Mouse (Mus musculus): ENCODE results near the gene Usmg5. TPM values are rescaled to one million over a fixed set of nuclear protein-coding genes. Genes with fewer than 3 reads are reported as not detected.
A peak's percentile ranks its signal among the peaks of the same experiment; 100 is the strongest.

Gene Usmg5
- polyA plus RNA-seq, 1 experiment from 2014 or later = 1,421 TPM

GRCm38 (mm10) chr19:47128164-47128563 lies 37.7 kb upstream of the Usmg5 start:
- no peaks in the 10 kb centered on the region for H3K4me1 ChIP-seq (ENCODE audit: control insufficient read depth, insufficient read depth, low read depth, low read length)
- no peak overlapping the region for H3K4me2 ChIP-seq (ENCODE audit: low read length)
- 98% methylated on average over 10 of the region's 10 CpGs for WGBS
- no peak for ATAC-seq
- no peak overlapping the region for H3K4me3 ChIP-seq (ENCODE audit: low read length)
- no peaks in the 10 kb centered on the region for H3K27me3 ChIP-seq (replicated peaks; ENCODE audit: control insufficient read depth, insufficient read depth, low read length)
- peaks cover 48% of the 10 kb centered on the region for H3K36me3 ChIP-seq (ENCODE audit: control insufficient read depth, insufficient read depth, low read length)
- H3K9ac ChIP-seq (ENCODE audit: low read depth, low read length) = no peak overlapping the region
- no peaks in the 10 kb centered on the region for H3K9me3 ChIP-seq (ENCODE audit: control insufficient read depth, low read length)
- no peak overlapping the region for H3K27ac ChIP-seq (ENCODE audit: low read depth, low read length)

- ATAC-seq = no peak
- peaks cover 37% of the 10 kb centered on the region for H3K36me3 ChIP-seq (ENCODE audit: control insufficient read depth, insufficient read depth, low read length)
- WGBS = 30% methylated on average over 2 of the region's 2 CpGs
Observed at GRCm38 (mm10) chr19:47122802-47123201, 32.4 kb upstream of the Usmg5 start.

GRCm38 (mm10) chr19:47121054-47121453 lies 30.6 kb upstream of the Usmg5 start:
- Histone ChIP-seq H3K9me3 (ENCODE audit: control insufficient read depth, low read length) (no peaks in the 10 kb centered on the region), H3K27me3 (replicated peaks; ENCODE audit: control insufficient read depth, insufficient read depth, low read length) (no peaks in the 10 kb centered on the region), H3K27ac (ENCODE audit: low read depth, low read length) (no peak overlapping the region), H3K4me1 (ENCODE audit: control insufficient read depth, insufficient read depth, low read depth, low read length) (no peaks in the 10 kb centered on the region), H3K9ac (ENCODE audit: low read depth, low read length) (no peak overlapping the region), H3K4me3 (ENCODE audit: low read length) (no peak overlapping the region), H3K4me2 (ENCODE audit: low read length) (no peak overlapping the region), H3K36me3 (ENCODE audit: control insufficient read depth, insufficient read depth, low read length) (peaks cover 36% of the 10 kb centered on the region)
- no peak for ATAC-seq
- 42% methylated on average over 4 of the region's 4 CpGs for WGBS

More at GRCm38 (mm10) chr19:47122802-47123201, 32.4 kb upstream of the Usmg5 start:
- no peak overlapping the region for H3K27ac ChIP-seq (ENCODE audit: low read depth, low read length)
- H3K9ac ChIP-seq (ENCODE audit: low read depth, low read length) = no peak overlapping the region
- H3K4me1 ChIP-seq (ENCODE audit: control insufficient read depth, insufficient read depth, low read depth, low read length) = no peaks in the 10 kb centered on the region
- H3K27me3 ChIP-seq (replicated peaks; ENCODE audit: control insufficient read depth, insufficient read depth, low read length) = no peaks in the 10 kb centered on the region
- no peak overlapping the region for H3K4me3 ChIP-seq (ENCODE audit: low read length)
- H3K9me3 ChIP-seq (ENCODE audit: control insufficient read depth, low read length) = no peaks in the 10 kb centered on the region
- H3K4me2 ChIP-seq (ENCODE audit: low read length) = no peak overlapping the region

DNA sequence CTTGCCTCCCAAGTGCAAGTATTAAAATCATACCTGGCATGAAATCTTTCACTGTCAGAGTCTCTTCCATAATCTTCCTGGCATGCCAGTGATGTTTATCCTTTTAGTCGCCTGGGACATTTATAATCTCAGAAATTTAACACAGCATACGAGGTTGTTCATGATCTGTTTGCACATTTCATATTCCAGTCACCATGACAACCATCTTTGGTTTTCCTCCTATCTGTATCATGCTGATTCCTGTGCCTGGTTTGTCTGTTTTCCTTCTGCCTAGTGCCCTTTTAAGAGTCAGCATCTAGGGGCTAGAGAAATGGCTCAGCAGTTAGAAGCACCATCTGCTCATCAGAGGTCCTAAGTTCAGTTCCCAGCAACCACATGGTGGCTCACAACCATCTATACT lies 28.2 kb upstream of the Usmg5 start:
- no peak for ATAC-seq

DNA sequence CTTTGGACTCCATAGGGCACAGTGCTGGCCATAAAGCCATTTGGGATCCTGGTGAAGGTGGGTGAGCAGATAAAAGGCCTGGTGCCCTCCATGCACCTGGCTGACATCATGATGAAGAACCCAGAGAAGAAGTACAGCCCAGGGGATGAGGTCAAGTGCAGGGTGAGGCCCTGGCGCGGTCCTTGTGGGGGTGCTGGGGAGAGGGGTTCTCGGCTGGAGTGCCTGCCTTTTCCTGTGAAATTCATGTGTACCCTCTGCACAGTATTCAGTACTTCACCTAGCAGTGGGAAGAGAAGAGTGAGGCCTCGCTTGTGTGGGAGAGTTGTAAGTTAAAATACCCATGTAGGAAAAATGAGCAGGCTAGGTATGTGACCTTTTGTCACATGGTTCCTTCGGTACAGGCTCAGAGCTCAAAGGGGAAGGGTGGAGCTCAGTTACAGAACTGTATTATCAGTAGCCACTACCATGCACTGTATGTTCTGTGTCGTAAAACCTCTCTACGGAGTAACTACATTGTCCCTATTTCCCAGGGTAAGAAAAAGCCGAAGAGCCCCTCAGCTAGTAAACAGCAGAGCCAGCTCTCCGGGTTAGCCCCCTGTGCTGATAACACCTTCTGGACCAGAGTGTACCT lies 14.3 kb upstream of the Usmg5 start:
- Histone ChIP-seq H3K36me3 (ENCODE audit: control insufficient read depth, insufficient read depth, low read length) (peaks cover 67% of the 10 kb centered on the region), H3K9me3 (ENCODE audit: control insufficient read depth, low read length) (no peaks in the 10 kb centered on the region), H3K27me3 (replicated peaks; ENCODE audit: control insufficient read depth, insufficient read depth, low read length) (no peaks in the 10 kb centered on the region), H3K4me2 (ENCODE audit: low read length) (no peak overlapping the region), H3K4me1 (ENCODE audit: control insufficient read depth, insufficient read depth, low read depth, low read length) (no peaks in the 10 kb centered on the region), H3K27ac (ENCODE audit: low read depth, low read length) (no peak overlapping the region), H3K9ac (ENCODE audit: low read depth, low read length) (no peak overlapping the region), H3K4me3 (ENCODE audit: low read length) (no peak overlapping the region)
- ATAC-seq = no peak
- WGBS = 97% methylated on average over 9 of the region's 9 CpGs

More for the DNA sequence above, 28.2 kb upstream of the Usmg5 start:
- H3K36me3 ChIP-seq (ENCODE audit: control insufficient read depth, insufficient read depth, low read length) = peaks cover 39% of the 10 kb centered on the region
- no peak overlapping the region for H3K27ac ChIP-seq (ENCODE audit: low read depth, low read length)
- 88% methylated on average over 2 of the region's 2 CpGs for WGBS
- no peaks in the 10 kb centered on the region for H3K9me3 ChIP-seq (ENCODE audit: control insufficient read depth, low read length)
- no peaks in the 10 kb centered on the region for H3K4me1 ChIP-seq (ENCODE audit: control insufficient read depth, insufficient read depth, low read depth, low read length)
- no peaks in the 10 kb centered on the region for H3K27me3 ChIP-seq (replicated peaks; ENCODE audit: control insufficient read depth, insufficient read depth, low read length)
- H3K9ac ChIP-seq (ENCODE audit: low read depth, low read length) = no peak overlapping the region
- H3K4me2 ChIP-seq (ENCODE audit: low read length) = no peak overlapping the region
- no peak overlapping the region for H3K4me3 ChIP-seq (ENCODE audit: low read length)

- Histone ChIP-seq H3K9ac (ENCODE audit: low read depth, low read length) (no peak overlapping the region), H3K36me3 (ENCODE audit: control insufficient read depth, insufficient read depth, low read length) (peaks cover 63% of the 10 kb centered on the region), H3K4me2 (ENCODE audit: low read length) (no peak overlapping the region), H3K4me3 (ENCODE audit: low read length) (no peak overlapping the region), H3K27ac (ENCODE audit: low read depth, low read length) (no peak overlapping the region), H3K4me1 (ENCODE audit: control insufficient read depth, insufficient read depth, low read depth, low read length) (no peaks in the 10 kb centered on the region), H3K9me3 (ENCODE audit: control insufficient read depth, low read length) (no peaks in the 10 kb centered on the region), H3K27me3 (replicated peaks; ENCODE audit: control insufficient read depth, insufficient read depth, low read length) (no peaks in the 10 kb centered on the region)
- no peak for ATAC-seq
- 94% methylated on average over 5 of the region's 5 CpGs for WGBS
Observed at GRCm38 (mm10) chr19:47101080-47101479, 10.6 kb upstream of the Usmg5 start.

GRCm38 (mm10) chr19:47089718-47090525 lies 525 bp downstream of the Usmg5 start:
- Histone ChIP-seq H3K9ac (ENCODE audit: low read depth, low read length) (peak overlapping the region; percentile 98), H3K27me3 (replicated peaks; ENCODE audit: control insufficient read depth, insufficient read depth, low read length) (no peaks in the 10 kb centered on the region), H3K36me3 (ENCODE audit: control insufficient read depth, insufficient read depth, low read length) (peaks cover 10% of the 10 kb centered on the region), H3K4me3 (ENCODE audit: low read length) (peak overlapping the region; percentile 97), H3K27ac (ENCODE audit: low read depth, low read length) (peak overlapping the region; percentile 92), H3K4me2 (ENCODE audit: low read length) (peak overlapping the region; percentile 74), H3K9me3 (ENCODE audit: control insufficient read depth, low read length) (no peaks in the 10 kb centered on the region), H3K4me1 (ENCODE audit: control insufficient read depth, insufficient read depth, low read depth, low read length) (peaks cover 19% of the 10 kb centered on the region)
- peak; percentile 70 for ATAC-seq
- WGBS = 1% methylated on average over 36 of the region's 36 CpGs

DNA sequence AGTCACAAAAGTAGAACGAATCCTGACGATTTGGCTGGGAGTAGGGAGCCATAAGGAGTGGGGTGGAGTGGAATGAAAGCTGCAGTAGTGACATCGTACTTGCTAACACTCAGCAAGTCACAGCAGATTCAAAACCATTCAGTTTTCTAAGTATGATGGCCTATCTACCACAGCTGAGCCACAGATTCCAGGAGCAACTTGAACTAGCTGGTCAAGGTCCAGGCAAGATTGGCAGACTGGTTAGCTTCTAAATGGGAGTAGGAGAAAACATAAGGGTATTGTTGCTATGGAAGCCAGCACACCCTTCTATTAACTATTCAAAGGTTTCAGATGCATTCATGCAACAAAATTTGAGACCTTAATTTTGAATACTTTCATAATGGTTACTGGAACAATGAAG lies 2.2 kb downstream of the Usmg5 start:
- Histone ChIP-seq H3K9me3 (ENCODE audit: control insufficient read depth, low read length) (no peaks in the 10 kb centered on the region), H3K27me3 (replicated peaks; ENCODE audit: control insufficient read depth, insufficient read depth, low read length) (no peaks in the 10 kb centered on the region), H3K36me3 (ENCODE audit: control insufficient read depth, insufficient read depth, low read length) (peaks cover 20% of the 10 kb centered on the region), H3K4me2 (ENCODE audit: low read length) (no peak overlapping the region), H3K4me1 (ENCODE audit: control insufficient read depth, insufficient read depth, low read depth, low read length) (peaks cover 19% of the 10 kb centered on the region), H3K27ac (ENCODE audit: low read depth, low read length) (no peak overlapping the region), H3K4me3 (ENCODE audit: low read length) (no peak overlapping the region), H3K9ac (ENCODE audit: low read depth, low read length) (no peak overlapping the region)
- no peak for ATAC-seq
- WGBS = 84% methylated on average over 3 of the region's 3 CpGs

- Histone ChIP-seq H3K9me3 (ENCODE audit: control insufficient read depth, low read length) (no peaks in the 10 kb centered on the region), H3K4me2 (ENCODE audit: low read length) (peak overlapping the region; percentile 77), H3K4me1 (ENCODE audit: control insufficient read depth, insufficient read depth, low read depth, low read length) (peaks cover 8% of the 10 kb centered on the region), H3K36me3 (ENCODE audit: control insufficient read depth, insufficient read depth, low read length) (peaks cover 9% of the 10 kb centered on the region), H3K4me3 (ENCODE audit: low read length) (peak overlapping the region; percentile 98), H3K9ac (ENCODE audit: low read depth, low read length) (peak overlapping the region; percentile 93), H3K27ac (ENCODE audit: low read depth, low read length) (peak overlapping the region; percentile 92), H3K27me3 (replicated peaks; ENCODE audit: control insufficient read depth, insufficient read depth, low read length) (no peaks in the 10 kb centered on the region)
- under 1% methylated on average over 60 of the region's 72 CpGs for WGBS
- peak; percentile 94 for ATAC-seq
Observed at GRCm38 (mm10) chr19:47067924-47068611, 22.4 kb downstream of the Usmg5 start.

Measured in hindbrain, embryonic 16.5 days (tissue).